Mouse (Mus musculus): ENCODE measurements around the gene Dnm1.
A peak's percentile ranks its signal among the peaks of the same experiment; 100 is the strongest.

The Dnm1 gene

GRCm38 (mm10) chr2:32357710-32358109 lies 4.6 kb upstream of the Dnm1 start:
- no peaks in the 10 kb centered on the region for H3K36me3 ChIP-seq (ENCODE audit: insufficient read depth, low read length)
- no peaks in the 10 kb centered on the region for H3K9me3 ChIP-seq (ENCODE audit: low read length)
- TF ChIP-seq POU5F1 (IDR thresholded peaks at IDR 0.05; ENCODE audit: borderline replicate concordance, low read length) = no peak
- no peak for TF ChIP-seq CTCF (conservative IDR thresholded peaks at IDR 0.05; ENCODE audit: low read length)
- TF ChIP-seq NANOG (IDR thresholded peaks at IDR 0.05; ENCODE audit: borderline replicate concordance, low read length) = no peak
- H3K4me1 ChIP-seq (replicated peaks; ENCODE audit: low read depth, low read length) = peaks cover 39% of the 10 kb centered on the region
- H3K27me3 ChIP-seq (ENCODE audit: insufficient read depth, low read length) = peaks cover 30% of the 10 kb centered on the region
- H3K4me3 ChIP-seq (replicated peaks; ENCODE audit: low read length) = no peak overlapping the region

- Histone ChIP-seq H3K9me3 (ENCODE audit: low read length) (no peaks in the 10 kb centered on the region), H3K27me3 (ENCODE audit: insufficient read depth, low read length) (peaks cover 35% of the 10 kb centered on the region), H3K4me1 (replicated peaks; ENCODE audit: low read depth, low read length) (peaks cover 42% of the 10 kb centered on the region), H3K36me3 (ENCODE audit: insufficient read depth, low read length) (no peaks in the 10 kb centered on the region), H3K4me3 (replicated peaks; ENCODE audit: low read length) (no peak overlapping the region)
- TF ChIP-seq CTCF (conservative IDR thresholded peaks at IDR 0.05; ENCODE audit: low read length) (no peak), POU5F1 (IDR thresholded peaks at IDR 0.05; ENCODE audit: borderline replicate concordance, low read length) (no peak), NANOG (IDR thresholded peaks at IDR 0.05; ENCODE audit: borderline replicate concordance, low read length) (no peak)
Measured at GRCm38 (mm10) chr2:32356216-32356615, 3.1 kb upstream of the Dnm1 start.

- Histone ChIP-seq H3K27me3 (ENCODE audit: insufficient read depth, low read length) (peaks cover 44% of the 10 kb centered on the region), H3K4me1 (replicated peaks; ENCODE audit: low read depth, low read length) (peaks cover 53% of the 10 kb centered on the region), H3K4me3 (replicated peaks; ENCODE audit: low read length) (no peak overlapping the region), H3K36me3 (ENCODE audit: insufficient read depth, low read length) (no peaks in the 10 kb centered on the region), H3K9me3 (ENCODE audit: low read length) (no peaks in the 10 kb centered on the region)
- TF ChIP-seq NANOG (IDR thresholded peaks at IDR 0.05; ENCODE audit: borderline replicate concordance, low read length) = no peak
- TF ChIP-seq POU5F1 (IDR thresholded peaks at IDR 0.05; ENCODE audit: borderline replicate concordance, low read length) = no peak
- TF ChIP-seq CTCF (conservative IDR thresholded peaks at IDR 0.05; ENCODE audit: low read length) = no peak
Measured at GRCm38 (mm10) chr2:32354336-32354895, 1.3 kb upstream of the Dnm1 start.

GRCm38 (mm10) chr2:32353836-32354235 lies 698 bp upstream of the Dnm1 start:
- TF ChIP-seq NANOG (IDR thresholded peaks at IDR 0.05; ENCODE audit: borderline replicate concordance, low read length) (no peak), POU5F1 (IDR thresholded peaks at IDR 0.05; ENCODE audit: borderline replicate concordance, low read length) (no peak), CTCF (conservative IDR thresholded peaks at IDR 0.05; ENCODE audit: low read length) (no peak)
- Histone ChIP-seq H3K4me1 (replicated peaks; ENCODE audit: low read depth, low read length) (peaks cover 58% of the 10 kb centered on the region), H3K9me3 (ENCODE audit: low read length) (no peaks in the 10 kb centered on the region), H3K36me3 (ENCODE audit: insufficient read depth, low read length) (no peaks in the 10 kb centered on the region), H3K27me3 (ENCODE audit: insufficient read depth, low read length) (peaks cover 49% of the 10 kb centered on the region), H3K4me3 (replicated peaks; ENCODE audit: low read length) (peak overlapping the region; percentile 88)

GRCm38 (mm10) chr2:32352151-32353006 lies 759 bp downstream of the Dnm1 start, which contains the start of gene Ciz1:
Gene Ciz1 (plus strand): TSS chr2:32352327.
- peaks cover 60% of the 10 kb centered on the region for H3K4me1 ChIP-seq (replicated peaks; ENCODE audit: low read depth, low read length)
- peak within 1 kb of the TSS; percentile 88 for H3K4me3 ChIP-seq (replicated peaks; ENCODE audit: low read length)
- H3K9me3 ChIP-seq (ENCODE audit: low read length) = no peaks in the 10 kb centered on the region
- peaks cover 48% of the 10 kb centered on the region for H3K27me3 ChIP-seq (ENCODE audit: insufficient read depth, low read length)
- TF ChIP-seq POU5F1 (IDR thresholded peaks at IDR 0.05; ENCODE audit: borderline replicate concordance, low read length) (no peak), NANOG (IDR thresholded peaks at IDR 0.05; ENCODE audit: borderline replicate concordance, low read length) (no peak), CTCF (conservative IDR thresholded peaks at IDR 0.05; ENCODE audit: low read length) (no peak)
- H3K36me3 ChIP-seq (ENCODE audit: insufficient read depth, low read length) = no peaks in the 10 kb centered on the region

- Histone ChIP-seq H3K4me3 (replicated peaks; ENCODE audit: low read length) (peak overlapping the region; percentile 88), H3K27me3 (ENCODE audit: insufficient read depth, low read length) (peaks cover 48% of the 10 kb centered on the region), H3K4me1 (replicated peaks; ENCODE audit: low read depth, low read length) (peaks cover 61% of the 10 kb centered on the region), H3K9me3 (ENCODE audit: low read length) (no peaks in the 10 kb centered on the region), H3K36me3 (ENCODE audit: insufficient read depth, low read length) (no peaks in the 10 kb centered on the region)
- no peak for TF ChIP-seq CTCF (conservative IDR thresholded peaks at IDR 0.05; ENCODE audit: low read length)
- TF ChIP-seq POU5F1 (IDR thresholded peaks at IDR 0.05; ENCODE audit: borderline replicate concordance, low read length) = no peak
- TF ChIP-seq NANOG (IDR thresholded peaks at IDR 0.05; ENCODE audit: borderline replicate concordance, low read length) = no peak
Measured at GRCm38 (mm10) chr2:32351471-32351961, 1.6 kb downstream of the Dnm1 start.

- H3K4me1 ChIP-seq (replicated peaks; ENCODE audit: low read depth, low read length) = peaks cover 61% of the 10 kb centered on the region
- TF ChIP-seq NANOG (IDR thresholded peaks at IDR 0.05; ENCODE audit: borderline replicate concordance, low read length) (no peak), CTCF (conservative IDR thresholded peaks at IDR 0.05; ENCODE audit: low read length) (no peak), POU5F1 (IDR thresholded peaks at IDR 0.05; ENCODE audit: borderline replicate concordance, low read length) (no peak)
- peaks cover 48% of the 10 kb centered on the region for H3K27me3 ChIP-seq (ENCODE audit: insufficient read depth, low read length)
- peak overlapping the region; percentile 23 for H3K4me3 ChIP-seq (replicated peaks; ENCODE audit: low read length)
- no peaks in the 10 kb centered on the region for H3K36me3 ChIP-seq (ENCODE audit: insufficient read depth, low read length)
- H3K9me3 ChIP-seq (ENCODE audit: low read length) = no peaks in the 10 kb centered on the region
Measured at GRCm38 (mm10) chr2:32350471-32351051, 2.6 kb downstream of the Dnm1 start.

- Histone ChIP-seq H3K4me3 (replicated peaks; ENCODE audit: low read length) (peak overlapping the region; percentile 23), H3K4me1 (replicated peaks; ENCODE audit: low read depth, low read length) (peaks cover 65% of the 10 kb centered on the region), H3K9me3 (ENCODE audit: low read length) (no peaks in the 10 kb centered on the region), H3K36me3 (ENCODE audit: insufficient read depth, low read length) (no peaks in the 10 kb centered on the region), H3K27me3 (ENCODE audit: insufficient read depth, low read length) (peaks cover 48% of the 10 kb centered on the region)
- TF ChIP-seq POU5F1 (IDR thresholded peaks at IDR 0.05; ENCODE audit: borderline replicate concordance, low read length) (no peak), CTCF (conservative IDR thresholded peaks at IDR 0.05; ENCODE audit: low read length) (no peak), NANOG (IDR thresholded peaks at IDR 0.05; ENCODE audit: borderline replicate concordance, low read length) (no peak)
Measured at GRCm38 (mm10) chr2:32349625-32350255, 3.4 kb downstream of the Dnm1 start.
